Mouse (Mus musculus) liver, postnatal 0 days (tissue): ENCODE data around the gene Zfp664.

ENCODE experiments used
- CTCF ChIP-seq: sonication (generic); IDR thresholded peaks from 2 replicates; pipeline ENCODE4 v1.5.1; 2016; ENCODE audit warnings: antibody characterized with exemption, low read depth
- EP300 ChIP-seq: IDR thresholded peaks from 2 replicates; pipeline ENCODE4 v1.6.1; 2016; ENCODE audit warnings: antibody characterized with exemption, low read depth, mild to moderate bottlenecking

DNA sequence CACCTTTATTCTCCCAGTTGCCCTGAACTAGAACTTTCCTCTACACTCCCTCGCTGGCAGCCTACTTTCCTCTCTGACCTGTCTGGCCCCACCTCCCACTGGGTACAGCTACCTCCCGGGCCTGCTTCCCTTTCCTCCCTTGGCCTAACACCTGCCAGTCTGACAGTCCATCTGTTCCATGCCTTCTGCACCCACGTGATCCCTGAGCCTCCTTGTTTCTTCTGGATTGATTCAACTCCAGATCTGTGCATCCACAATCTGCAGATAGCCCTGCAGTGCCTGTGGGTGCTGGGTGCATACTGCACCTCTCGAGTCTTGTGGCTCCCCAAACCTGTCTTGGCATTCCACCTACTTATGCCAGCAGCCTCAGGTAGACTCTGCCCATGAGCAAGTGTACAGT, 25.9 kb upstream of the Zfp664 start:
- no peak for TF ChIP-seq CTCF
- no peak for TF ChIP-seq EP300
